Mouse (Mus musculus): ENCODE measurements at regions not wholly inside any gene's neighbourhood (a gene's known extent, or its start where the extent isn't known, plus 50 kb on each side); places are given as distances from the start of the nearest gene placed in this dataset.
A peak's percentile ranks its signal among the peaks of the same experiment; 100 is the strongest.

GRCm38 (mm10) chr13:32649982-32650381 lies 133.8 kb downstream of the Mylk4 start:
- ATAC-seq (replicated peaks; ENCODE audit: low read depth, poor library complexity, severe bottlenecking): no peak

GRCm38 (mm10) chr13:32643030-32643750 lies 140.6 kb downstream of the Mylk4 start:
- ATAC-seq (replicated peaks; ENCODE audit: low read depth, poor library complexity, severe bottlenecking): no peak; the same call in 1 of the 2 replicates

GRCm38 (mm10) chr13:32640941-32641340 lies 142.8 kb downstream of the Mylk4 start:
- ATAC-seq (replicated peaks; ENCODE audit: low read depth, poor library complexity, severe bottlenecking): peak; percentile 89

- no peak for ATAC-seq (replicated peaks; ENCODE audit: low read depth, poor library complexity, severe bottlenecking)
Measured at GRCm38 (mm10) chr13:32630122-32630732, 153.5 kb downstream of the Mylk4 start.

GRCm38 (mm10) chr13:32613916-32614315 lies 169.8 kb downstream of the Mylk4 start:
- ATAC-seq (replicated peaks; ENCODE audit: low read depth, poor library complexity, severe bottlenecking): no peak

- peak; percentile 83 for ATAC-seq (replicated peaks; ENCODE audit: low read depth, poor library complexity, severe bottlenecking)
Measured at GRCm38 (mm10) chr13:32611551-32612295, 172.0 kb downstream of the Mylk4 start.

- no peak for ATAC-seq (replicated peaks; ENCODE audit: low read depth, poor library complexity, severe bottlenecking)
Measured at GRCm38 (mm10) chr13:32610970-32611369, 172.8 kb downstream of the Mylk4 start.

- no peak for ATAC-seq (replicated peaks; ENCODE audit: low read depth, poor library complexity, severe bottlenecking)
Measured at GRCm38 (mm10) chr13:32608413-32608812, 175.3 kb downstream of the Mylk4 start.

- peak; percentile 60; the same call in 1 of the 2 replicates for ATAC-seq (replicated peaks; ENCODE audit: low read depth, poor library complexity, severe bottlenecking)
Measured at GRCm38 (mm10) chr13:32603925-32604590, 179.7 kb downstream of the Mylk4 start.

- ATAC-seq (replicated peaks; ENCODE audit: low read depth, poor library complexity, severe bottlenecking): no peak
Measured at GRCm38 (mm10) chr13:32601315-32601714, 182.4 kb downstream of the Mylk4 start.

GRCm38 (mm10) chr13:32593611-32594010 lies 190.1 kb downstream of the Mylk4 start:
- no peak for ATAC-seq (replicated peaks; ENCODE audit: low read depth, poor library complexity, severe bottlenecking)

- no peak for ATAC-seq (replicated peaks; ENCODE audit: low read depth, poor library complexity, severe bottlenecking)
Measured at GRCm38 (mm10) chr13:32593131-32593530, 190.6 kb downstream of the Mylk4 start.

GRCm38 (mm10) chr13:32581598-32581997 lies 202.2 kb downstream of the Mylk4 start:
- no peak for ATAC-seq (replicated peaks; ENCODE audit: low read depth, poor library complexity, severe bottlenecking)

- no peak for ATAC-seq (replicated peaks; ENCODE audit: low read depth, poor library complexity, severe bottlenecking)
Measured at GRCm38 (mm10) chr13:32567850-32568249, 215.9 kb downstream of the Mylk4 start.

GRCm38 (mm10) chr13:32560666-32561065 lies 222.1 kb upstream of the Gmds start:
- ATAC-seq (replicated peaks; ENCODE audit: low read depth, poor library complexity, severe bottlenecking): no peak

GRCm38 (mm10) chr13:32556396-32556795 lies 217.9 kb upstream of the Gmds start:
- ATAC-seq (replicated peaks; ENCODE audit: low read depth, poor library complexity, severe bottlenecking): no peak

GRCm38 (mm10) chr13:32555064-32555463 lies 216.5 kb upstream of the Gmds start:
- ATAC-seq (replicated peaks; ENCODE audit: low read depth, poor library complexity, severe bottlenecking): no peak

- no peak for ATAC-seq (replicated peaks; ENCODE audit: low read depth, poor library complexity, severe bottlenecking)
Measured at GRCm38 (mm10) chr13:32554601-32555000, 216.1 kb upstream of the Gmds start.

GRCm38 (mm10) chr13:32553136-32553535 lies 214.6 kb upstream of the Gmds start:
- no peak for ATAC-seq (replicated peaks; ENCODE audit: low read depth, poor library complexity, severe bottlenecking)

- no peak for ATAC-seq (replicated peaks; ENCODE audit: low read depth, poor library complexity, severe bottlenecking)
Measured at GRCm38 (mm10) chr13:32550113-32550512, 211.6 kb upstream of the Gmds start.

- no peak for ATAC-seq (replicated peaks; ENCODE audit: low read depth, poor library complexity, severe bottlenecking)
Measured at GRCm38 (mm10) chr13:32547126-32547525, 208.6 kb upstream of the Gmds start.
